Mouse (Mus musculus) embryonic facial prominence, embryonic 15.5 days (tissue): Measurements from ENCODE around the gene Pdcd5. TPM values are rescaled to one million over a fixed set of nuclear protein-coding genes. Genes with fewer than 3 reads are reported as not detected.

Experiments
- ATAC-seq: fragments of 200-750 bp; cut with Nextera tagmentation; 2 replicates; pipeline ENCODE4 v1.8.0; 2017; ENCODE audit warnings: low read depth, moderate TSS enrichment; ENCODE audit not compliant: insufficient number of reproducible peaks, low FRiP score, low TSS enrichment
- H3K27ac ChIP-seq: fragments of 300-500 bp; sonication (generic); replicated peaks from 2 replicates; pipeline ENCODE4 v1.5.1; 2015; ENCODE audit warnings: mild to moderate bottlenecking, inconsistent platforms
- H3K27me3 ChIP-seq: fragments of 300-500 bp; sonication (generic); 2 replicates; pipeline ENCODE4 v1.6.1; 2015; ENCODE audit warnings: inconsistent platforms
- H3K36me3 ChIP-seq: fragments of 300-500 bp; sonication (generic); 2 replicates; pipeline ENCODE4 v1.6.1; 2015; ENCODE audit warnings: mild to moderate bottlenecking, inconsistent platforms
- H3K4me1 ChIP-seq: fragments of 300-500 bp; sonication (generic); 2 replicates; pipeline ENCODE4 v1.6.1; 2015; ENCODE audit warnings: inconsistent platforms
- H3K4me2 ChIP-seq: fragments of 300-500 bp; sonication (generic); replicated peaks from 2 replicates; pipeline ENCODE4 v1.6.1; 2015; ENCODE audit warnings: mild to moderate bottlenecking, inconsistent platforms
- H3K4me3 ChIP-seq: fragments of 300-500 bp; sonication (generic); replicated peaks from 2 replicates; pipeline ENCODE4 v1.5.1; 2015; ENCODE audit warnings: mild to moderate bottlenecking, inconsistent platforms
- H3K9ac ChIP-seq: fragments of 300-500 bp; sonication (generic); 2 replicates; pipeline ENCODE4 v1.6.1; 2015; ENCODE audit warnings: inconsistent platforms
- H3K9me3 ChIP-seq: fragments of 300-500 bp; sonication (generic); replicated peaks from 2 replicates; pipeline ENCODE4 v1.6.1; 2016; ENCODE audit warnings: inconsistent platforms
- WGBS: fragments of 180-500 bp; shearing (Covaris S2); methylation state at CpG from one replicate; pipeline ENCODE4 v1.1.7; 2015; 5-methylcytosine and 5-hydroxymethylcytosine counted together
- polyA plus RNA-seq: library from polyadenylated mRNA; unstranded; fragments of >200 nt; fragmentation: Nextera tagmentation; extraction: Ambion mirVana; gene quantifications from 2 replicates; pipeline ENCODE4 v1.2.1, GENCODE M21; 2015

The Pdcd5 gene
- 232 and 243 TPM in 2 replicates for polyA plus RNA-seq

DNA sequence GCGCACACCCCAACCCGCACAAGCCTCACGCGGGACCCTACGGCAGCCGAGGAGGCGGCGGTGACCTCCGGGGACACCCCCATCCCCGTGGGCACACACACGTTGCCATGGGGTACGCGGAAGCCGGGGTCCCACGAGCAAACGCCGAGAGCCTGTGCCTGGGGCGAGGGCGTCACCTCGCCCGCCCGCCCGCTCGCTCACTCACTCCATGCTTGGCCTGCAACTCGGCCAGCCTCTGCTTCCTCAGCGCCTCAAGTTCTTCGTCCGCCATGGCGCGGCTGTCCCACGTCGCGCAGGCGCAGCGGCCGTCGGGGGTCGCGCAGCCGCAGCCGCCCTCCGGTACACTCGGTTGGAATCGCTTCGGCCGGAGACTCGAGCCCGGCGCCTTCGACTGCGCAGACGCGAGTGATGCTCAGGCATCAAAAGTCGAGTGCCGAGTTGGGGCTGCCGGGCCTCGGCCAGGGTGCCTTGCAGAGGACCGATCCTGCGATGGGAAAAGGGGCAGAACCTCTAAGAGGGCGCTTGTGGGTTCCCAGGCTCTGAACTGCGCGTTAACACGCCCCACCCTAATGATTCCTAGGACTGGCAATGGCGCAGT lies at the start of gene Pdcd5:
TSS of gene Pdcd5 (minus strand) at position 421 of the 598 bp plus-strand sequence.
- Histone ChIP-seq H3K9me3 (no peaks in the 10 kb centered on the region), H3K27ac (peak within 1 kb of the TSS; percentile 82), H3K4me2 (peak within 1 kb of the TSS; percentile 52), H3K36me3 (peaks cover 33% of the 10 kb centered on the region), H3K9ac (peak within 1 kb of the TSS; percentile 84), H3K4me3 (peak within 1 kb of the TSS; percentile 97), H3K27me3 (no peaks in the 10 kb centered on the region), H3K4me1 (peaks cover 14% of the 10 kb centered on the region; the same call in 1 of the 2 replicates)
- peak; percentile 88 for ATAC-seq
- under 1% methylated on average over 50 of the region's 64 CpGs for WGBS

DNA sequence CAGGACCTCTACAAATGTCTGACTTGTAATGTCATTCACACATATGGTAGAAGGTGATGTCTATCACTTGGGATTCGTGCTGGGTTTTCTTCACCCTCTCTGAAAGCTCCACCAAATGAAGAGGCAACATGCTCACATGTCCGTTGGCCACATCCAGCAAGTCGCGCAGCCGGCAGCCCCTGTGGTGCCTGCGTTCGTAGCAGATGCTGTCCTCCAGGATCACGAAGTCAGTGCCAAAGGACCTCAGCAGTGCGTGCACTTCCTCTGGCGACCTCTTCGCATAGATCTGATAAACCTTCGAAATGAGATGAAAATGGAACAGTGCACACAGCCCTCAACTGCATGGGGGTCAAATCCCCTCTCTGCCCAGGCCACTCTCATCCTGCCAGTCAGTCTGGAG lies 45.3 kb upstream of the Pdcd5 start:
- Histone ChIP-seq H3K9ac (no peak overlapping the region), H3K4me3 (no peak overlapping the region), H3K27me3 (no peaks in the 10 kb centered on the region), H3K27ac (no peak overlapping the region), H3K4me2 (no peak overlapping the region), H3K9me3 (no peaks in the 10 kb centered on the region), H3K4me1 (peaks cover 18% of the 10 kb centered on the region), H3K36me3 (peaks cover 5% of the 10 kb centered on the region; the same call in 1 of the 2 replicates)
- 93% methylated on average over 12 of the region's 12 CpGs for WGBS
- no peak for ATAC-seq

DNA sequence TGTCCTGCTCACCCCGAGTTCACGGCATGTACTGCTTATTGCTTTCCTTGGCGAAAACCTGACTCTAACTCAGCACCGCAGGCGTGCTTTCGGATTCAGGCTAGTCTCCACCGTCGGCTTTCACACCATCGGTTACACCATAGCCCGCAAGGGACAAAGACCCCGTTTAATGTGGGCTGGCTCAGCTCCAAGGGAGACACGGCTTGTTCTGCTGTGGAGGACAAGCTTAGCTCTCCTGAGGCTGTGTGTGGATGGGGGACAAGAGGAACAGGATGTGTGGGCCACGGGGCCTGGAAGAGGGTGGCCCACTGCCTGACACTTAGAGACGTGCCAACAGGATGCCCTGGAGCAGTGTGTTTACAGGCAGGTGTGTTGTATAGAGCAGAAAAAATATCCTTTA lies 44.8 kb upstream of the Pdcd5 start:
- Histone ChIP-seq H3K4me3 (no peak overlapping the region), H3K27ac (no peak overlapping the region), H3K4me1 (peaks cover 23% of the 10 kb centered on the region), H3K9ac (no peak overlapping the region), H3K9me3 (no peaks in the 10 kb centered on the region), H3K4me2 (no peak overlapping the region), H3K36me3 (peaks cover 5% of the 10 kb centered on the region; the same call in 1 of the 2 replicates), H3K27me3 (no peaks in the 10 kb centered on the region)
- no peak for ATAC-seq
- 72% methylated on average over 14 of the region's 14 CpGs for WGBS

DNA sequence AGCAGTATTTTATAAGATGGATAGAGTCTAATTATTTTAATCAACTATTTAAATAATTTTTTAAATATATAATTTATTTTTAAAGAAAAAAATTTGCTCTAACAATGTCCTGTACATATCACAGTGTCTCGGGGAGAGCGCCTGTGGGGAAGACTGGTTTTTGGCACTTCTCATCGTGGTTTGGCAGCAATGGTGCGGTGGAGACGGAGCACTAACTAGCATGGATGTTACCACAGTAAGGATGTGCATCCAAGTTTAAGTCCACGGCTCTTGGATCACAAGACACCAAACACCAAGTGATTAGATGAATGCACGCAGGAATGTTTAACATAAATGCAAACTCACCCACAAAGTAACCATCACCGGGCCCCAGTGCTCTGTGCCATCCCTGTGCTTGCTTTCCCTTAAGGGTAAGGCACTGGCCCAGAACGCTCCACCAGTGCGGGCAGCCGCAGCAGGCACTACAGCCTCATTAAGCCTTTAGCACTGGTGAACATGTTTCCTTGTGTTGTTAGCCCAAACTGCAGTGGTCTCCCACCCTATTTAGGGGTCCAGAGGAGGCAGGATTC lies 41.5 kb upstream of the Pdcd5 start:
- Histone ChIP-seq H3K4me1 (peaks cover 36% of the 10 kb centered on the region), H3K9me3 (no peaks in the 10 kb centered on the region), H3K4me2 (no peak overlapping the region), H3K9ac (no peak overlapping the region), H3K36me3 (no peaks in the 10 kb centered on the region; the same call in 1 of the 2 replicates), H3K27ac (0 out of 2 replicates have a peak overlapping the region, but pooled peaks have one; percentile 22), H3K4me3 (no peak overlapping the region), H3K27me3 (no peaks in the 10 kb centered on the region)
- ATAC-seq = peak; percentile 71
- WGBS = 59% methylated on average over 11 of the region's 11 CpGs

DNA sequence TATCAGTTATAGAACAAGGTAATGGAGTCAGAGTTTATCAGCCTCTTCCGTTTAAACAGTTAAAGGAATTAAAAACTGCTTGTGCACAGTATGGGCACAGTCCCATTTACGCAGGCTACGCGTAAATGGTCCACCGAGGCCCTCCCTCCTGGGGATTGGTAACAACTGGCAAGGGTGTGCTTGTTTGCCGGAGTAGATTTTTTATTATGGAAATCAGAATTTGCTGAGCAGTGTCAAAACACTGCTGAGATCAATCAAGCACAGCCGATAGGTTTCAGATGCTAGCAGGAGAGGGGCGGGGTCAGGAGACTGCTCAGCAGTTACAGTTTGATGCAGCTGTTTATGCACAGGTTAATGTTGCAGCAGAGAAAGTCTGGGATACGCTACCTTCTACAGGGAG lies 41.0 kb upstream of the Pdcd5 start:
- no peak for ATAC-seq
- Histone ChIP-seq H3K4me1 (peaks cover 36% of the 10 kb centered on the region), H3K36me3 (no peaks in the 10 kb centered on the region; the same call in 1 of the 2 replicates), H3K9ac (no peak overlapping the region), H3K4me3 (no peak overlapping the region), H3K9me3 (no peaks in the 10 kb centered on the region), H3K27me3 (no peaks in the 10 kb centered on the region), H3K4me2 (peak overlapping the region; percentile 6; the same call in 1 of the 2 replicates), H3K27ac (peak overlapping the region; percentile 35; the same call in 1 of the 2 replicates)
- 54% methylated on average over 9 of the region's 9 CpGs for WGBS

DNA sequence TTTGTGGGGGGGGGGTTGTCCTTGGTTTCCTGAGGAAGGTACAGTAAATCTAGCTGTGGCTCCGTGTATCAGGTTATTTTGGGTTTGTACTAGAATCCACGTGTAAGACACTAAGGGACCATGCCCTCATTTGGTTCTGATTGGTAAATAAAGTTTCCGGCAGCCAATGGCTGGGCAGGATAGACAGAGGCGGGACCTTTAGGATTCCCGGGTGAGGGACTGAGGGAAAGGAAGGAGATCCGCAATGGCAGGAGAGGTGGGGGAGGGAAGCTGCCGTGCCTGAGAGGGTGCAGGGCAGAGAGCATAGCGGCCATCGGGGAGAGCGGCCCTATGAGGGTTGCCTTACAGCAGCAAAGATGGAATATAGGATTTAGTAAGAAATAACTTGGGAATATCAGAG lies 39.9 kb upstream of the Pdcd5 start:
- peaks cover 36% of the 10 kb centered on the region for H3K4me1 ChIP-seq
- peak overlapping the region; percentile 30 for H3K4me2 ChIP-seq
- 33% methylated on average over 10 of the region's 10 CpGs for WGBS
- H3K27ac ChIP-seq = no peak overlapping the region
- ATAC-seq = no peak
- H3K9me3 ChIP-seq = no peaks in the 10 kb centered on the region
- H3K9ac ChIP-seq = no peak overlapping the region
- no peaks in the 10 kb centered on the region; the same call in 1 of the 2 replicates for H3K36me3 ChIP-seq
- H3K4me3 ChIP-seq = no peak overlapping the region
- H3K27me3 ChIP-seq = no peaks in the 10 kb centered on the region

DNA sequence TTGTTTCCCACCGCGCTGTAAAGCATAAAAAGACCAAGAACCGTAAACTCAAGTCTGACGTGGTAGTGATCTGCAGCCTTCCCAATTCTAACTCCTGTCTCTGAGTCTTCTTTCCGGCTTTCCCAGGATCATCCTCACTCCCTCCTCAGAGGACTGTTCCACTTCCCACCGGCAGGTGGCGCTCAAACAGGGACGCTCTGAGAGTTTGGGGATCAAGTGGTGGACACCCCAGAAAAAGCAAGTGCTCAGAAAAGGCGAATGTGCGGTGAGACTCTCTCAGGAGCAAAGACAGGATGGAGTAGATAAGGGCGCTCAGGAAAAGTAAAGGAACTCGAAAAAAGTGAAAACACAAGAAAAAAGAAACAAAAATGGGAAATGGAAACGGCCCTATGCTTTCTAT lies 39.4 kb upstream of the Pdcd5 start:
- no peaks in the 10 kb centered on the region for H3K27me3 ChIP-seq
- ATAC-seq = no peak
- no peaks in the 10 kb centered on the region for H3K9me3 ChIP-seq
- H3K27ac ChIP-seq = 0 out of 2 replicates have a peak overlapping the region, but pooled peaks have one; percentile 22
- peak overlapping the region; percentile 30 for H3K4me2 ChIP-seq
- H3K4me3 ChIP-seq = no peak overlapping the region
- peaks cover 36% of the 10 kb centered on the region for H3K4me1 ChIP-seq
- WGBS = 25% methylated on average over 13 of the region's 13 CpGs
- no peak overlapping the region for H3K9ac ChIP-seq
- no peaks in the 10 kb centered on the region; the same call in 1 of the 2 replicates for H3K36me3 ChIP-seq

DNA sequence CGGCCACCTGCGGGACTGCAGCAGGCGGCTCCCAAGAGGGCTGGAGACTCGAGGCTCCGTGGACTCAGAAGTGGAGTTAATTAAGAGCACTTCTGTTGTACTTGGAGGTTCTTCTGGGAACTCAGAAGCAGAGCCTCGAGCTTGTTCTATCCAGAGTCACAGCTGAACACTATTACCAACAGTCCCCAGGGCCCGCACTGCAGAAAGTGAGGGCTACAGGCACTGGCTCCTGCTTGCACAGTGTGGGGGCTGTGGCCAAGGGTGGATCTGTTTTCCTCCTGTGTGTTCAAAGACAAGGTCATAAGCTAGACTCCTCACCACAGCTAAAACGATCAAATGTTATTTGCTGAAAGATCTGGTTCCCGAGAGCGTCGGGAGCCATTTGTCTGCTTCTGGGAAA lies 38.9 kb upstream of the Pdcd5 start:
- Histone ChIP-seq H3K36me3 (no peaks in the 10 kb centered on the region), H3K4me1 (peaks cover 36% of the 10 kb centered on the region), H3K27ac (0 out of 2 replicates have a peak overlapping the region, but pooled peaks have one; percentile 22), H3K9ac (no peak overlapping the region), H3K4me3 (no peak overlapping the region), H3K4me2 (0 out of 2 replicates have a peak overlapping the region, but pooled peaks have one; percentile 30), H3K27me3 (no peaks in the 10 kb centered on the region), H3K9me3 (no peaks in the 10 kb centered on the region)
- peak; percentile 35; the same call in 1 of the 2 replicates for ATAC-seq
- WGBS = 36% methylated on average over 11 of the region's 11 CpGs

DNA sequence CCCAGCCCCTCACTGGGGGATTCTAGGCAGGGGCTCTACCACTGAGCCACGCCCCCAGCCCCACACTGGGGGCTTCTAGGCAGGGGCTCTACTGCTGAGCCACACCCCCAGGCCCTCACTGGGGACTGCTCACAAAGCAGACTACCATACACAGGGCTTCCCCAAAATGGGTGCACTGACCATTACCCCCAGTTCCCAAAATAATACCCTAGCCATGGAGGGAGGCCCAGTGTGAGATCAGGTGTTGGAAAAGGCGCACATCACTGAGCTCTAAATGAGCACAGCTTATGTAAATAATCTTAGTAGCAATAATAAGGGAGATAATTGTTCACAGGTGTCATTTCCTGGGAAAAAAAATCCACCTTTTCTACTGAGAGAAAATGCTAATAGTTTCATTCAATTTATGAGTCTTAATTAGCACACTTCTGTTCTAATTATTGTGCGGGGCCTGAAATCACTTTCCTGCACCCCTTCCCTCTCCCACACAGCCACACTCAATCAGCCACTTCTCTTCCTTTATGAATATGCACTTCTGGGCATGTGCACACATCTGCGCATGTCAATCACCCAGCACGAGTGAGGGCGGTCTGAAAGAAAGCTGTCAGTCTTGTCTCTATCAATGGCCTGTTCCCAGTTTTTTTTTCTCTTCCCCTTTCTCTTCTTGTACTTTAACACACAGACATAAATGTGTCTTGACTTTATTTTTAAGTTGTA lies 36.2 kb upstream of the Pdcd5 start:
- no peaks in the 10 kb centered on the region for H3K36me3 ChIP-seq
- no peaks in the 10 kb centered on the region for H3K9me3 ChIP-seq
- H3K4me1 ChIP-seq = peaks cover 25% of the 10 kb centered on the region
- no peak for ATAC-seq
- H3K27ac ChIP-seq = no peak overlapping the region
- WGBS = 74% methylated on average over 6 of the region's 6 CpGs
- H3K4me3 ChIP-seq = no peak overlapping the region
- H3K27me3 ChIP-seq = no peaks in the 10 kb centered on the region
- no peak overlapping the region for H3K4me2 ChIP-seq
- no peak overlapping the region for H3K9ac ChIP-seq

DNA sequence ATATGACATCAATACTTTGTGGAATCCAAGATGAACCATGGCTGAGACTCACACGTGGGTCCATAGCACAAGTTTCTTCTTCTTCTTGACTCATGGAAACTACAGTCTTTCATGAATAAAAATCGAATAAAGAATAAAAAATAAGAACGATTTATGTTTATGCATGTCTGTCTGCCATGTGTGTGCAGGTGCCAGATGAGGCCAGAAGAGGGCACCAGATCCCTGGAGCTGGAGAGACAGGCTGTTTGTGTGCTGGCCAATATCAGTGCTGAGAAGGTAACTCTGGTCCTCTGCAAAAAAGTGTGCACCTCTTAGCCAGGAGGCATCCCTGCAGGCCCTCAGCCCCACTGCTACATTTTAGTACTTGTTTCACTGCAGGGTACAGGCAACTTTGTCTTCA lies 34.2 kb upstream of the Pdcd5 start:
- Histone ChIP-seq H3K36me3 (no peaks in the 10 kb centered on the region), H3K27me3 (no peaks in the 10 kb centered on the region), H3K9me3 (no peaks in the 10 kb centered on the region), H3K4me2 (no peak overlapping the region), H3K4me3 (no peak overlapping the region), H3K9ac (no peak overlapping the region), H3K27ac (no peak overlapping the region), H3K4me1 (peaks cover 8% of the 10 kb centered on the region)
- 79% methylated on average over 3 of the region's 3 CpGs for WGBS
- ATAC-seq = no peak

DNA sequence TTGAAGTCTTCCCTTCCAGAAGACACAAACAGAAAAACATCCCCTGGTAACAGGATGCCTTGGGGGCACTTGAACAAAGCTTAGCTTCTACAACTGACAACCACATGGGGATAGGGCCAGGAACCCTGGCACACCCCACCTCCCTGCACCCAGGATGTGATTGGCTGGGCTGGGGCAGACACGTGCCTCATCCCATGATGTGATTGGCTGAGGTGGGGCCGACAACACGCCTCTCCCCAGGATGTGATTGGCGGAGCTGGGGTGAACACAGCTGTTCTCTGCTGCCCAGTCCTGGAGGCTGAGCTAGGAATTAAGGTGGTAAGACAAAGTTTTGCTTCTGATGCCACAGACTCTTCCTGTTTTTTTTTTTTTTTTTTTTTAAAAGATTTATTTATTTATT lies 31.7 kb upstream of the Pdcd5 start:
- ATAC-seq = no peak
- WGBS = 79% methylated on average over 4 of the region's 4 CpGs
- no peaks in the 10 kb centered on the region for H3K27me3 ChIP-seq
- no peaks in the 10 kb centered on the region for H3K4me1 ChIP-seq
- H3K4me2 ChIP-seq = no peak overlapping the region
- H3K27ac ChIP-seq = no peak overlapping the region
- H3K36me3 ChIP-seq = no peaks in the 10 kb centered on the region
- no peak overlapping the region for H3K9ac ChIP-seq
- H3K4me3 ChIP-seq = no peak overlapping the region
- H3K9me3 ChIP-seq = no peaks in the 10 kb centered on the region
